Mouse (Mus musculus) thymus, adult 2 months (tissue): ENCODE data around the gene Snd1.

Experiments
- CTCF ChIP-seq: fragments of 200-500 bp; IDR thresholded peaks from 2 replicates; pipeline ENCODE4 v1.5.1; 2012; ENCODE audit warnings: mild to moderate bottlenecking, control low read depth, low read length, moderate library complexity, borderline replicate concordance; ENCODE audit not compliant: control insufficient read depth, poor library complexity, insufficient read depth; ENCODE audit errors: extremely low read depth
- POLR2A ChIP-seq: fragments of 200-500 bp; IDR thresholded peaks from 2 replicates; pipeline ENCODE4 v1.6.1; 2012; ENCODE audit warnings: mild to moderate bottlenecking, low read length, control low read depth, moderate library complexity; ENCODE audit not compliant: control insufficient read depth, poor library complexity, insufficient read depth; ENCODE audit errors: extremely low read depth

DNA sequence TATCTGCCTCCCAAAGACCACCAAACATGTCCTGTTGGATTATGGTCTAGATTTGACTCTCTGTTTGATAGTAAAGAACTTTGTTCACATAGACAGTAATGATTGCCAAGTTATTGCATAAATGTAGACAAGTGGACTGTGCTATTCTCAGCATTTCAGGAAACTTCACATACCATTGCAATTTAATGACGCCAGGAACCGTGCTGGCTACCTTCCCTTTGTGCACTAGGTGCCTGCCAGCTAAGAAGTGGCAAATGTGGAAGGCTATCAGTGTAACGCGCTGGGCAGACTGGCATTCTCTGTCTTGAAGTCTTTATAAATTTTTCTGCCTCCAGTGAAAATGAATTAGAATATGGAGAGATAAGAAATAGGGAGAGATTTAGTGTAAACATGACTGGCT, 205.6 kb downstream of the Snd1 start:
- no peak for TF ChIP-seq CTCF
- TF ChIP-seq POLR2A: no peak
